Mouse (Mus musculus): ENCODE data around the gene Vmn1r85.

GRCm38 (mm10) chr7:13056913-13057700, 37.9 kb downstream of the Vmn1r85 start:
- no peak for TF ChIP-seq POLR2A (IDR thresholded peaks at IDR 0.05; ENCODE audit: low read depth, low read length)
- no peak for TF ChIP-seq CTCF (IDR thresholded peaks at IDR 0.05; ENCODE audit: extremely low read depth, insufficient read length, insufficient replicate concordance, low read depth, low read length)

Data from small intestine, adult 2 months (tissue).